Mouse (Mus musculus): ENCODE measurements around the gene Tsc22d1.

The Tsc22d1 gene

DNA sequence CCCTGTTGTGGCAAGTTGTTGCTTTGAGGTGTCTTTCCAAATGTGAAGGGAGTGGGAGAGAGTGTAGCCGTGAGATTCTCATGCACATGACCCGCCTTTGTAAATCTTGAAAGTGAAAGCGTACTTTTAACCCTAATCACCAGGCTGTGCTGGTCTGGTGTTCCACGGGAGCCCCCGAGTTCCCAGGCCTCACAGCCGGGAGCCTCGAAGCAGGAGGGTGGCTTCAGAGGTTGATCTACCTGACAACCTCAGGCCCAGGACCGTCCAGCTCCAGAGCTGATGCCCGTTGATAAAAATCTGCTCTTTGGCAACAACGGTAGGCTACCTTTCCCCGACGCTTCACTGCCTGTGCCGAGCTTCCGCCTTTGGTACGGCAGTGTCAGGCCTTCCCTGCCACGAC is 72.8 kb downstream of the Tsc22d1 start:
- no peak for DNase-seq (ENCODE audit: low spot score)

DNA sequence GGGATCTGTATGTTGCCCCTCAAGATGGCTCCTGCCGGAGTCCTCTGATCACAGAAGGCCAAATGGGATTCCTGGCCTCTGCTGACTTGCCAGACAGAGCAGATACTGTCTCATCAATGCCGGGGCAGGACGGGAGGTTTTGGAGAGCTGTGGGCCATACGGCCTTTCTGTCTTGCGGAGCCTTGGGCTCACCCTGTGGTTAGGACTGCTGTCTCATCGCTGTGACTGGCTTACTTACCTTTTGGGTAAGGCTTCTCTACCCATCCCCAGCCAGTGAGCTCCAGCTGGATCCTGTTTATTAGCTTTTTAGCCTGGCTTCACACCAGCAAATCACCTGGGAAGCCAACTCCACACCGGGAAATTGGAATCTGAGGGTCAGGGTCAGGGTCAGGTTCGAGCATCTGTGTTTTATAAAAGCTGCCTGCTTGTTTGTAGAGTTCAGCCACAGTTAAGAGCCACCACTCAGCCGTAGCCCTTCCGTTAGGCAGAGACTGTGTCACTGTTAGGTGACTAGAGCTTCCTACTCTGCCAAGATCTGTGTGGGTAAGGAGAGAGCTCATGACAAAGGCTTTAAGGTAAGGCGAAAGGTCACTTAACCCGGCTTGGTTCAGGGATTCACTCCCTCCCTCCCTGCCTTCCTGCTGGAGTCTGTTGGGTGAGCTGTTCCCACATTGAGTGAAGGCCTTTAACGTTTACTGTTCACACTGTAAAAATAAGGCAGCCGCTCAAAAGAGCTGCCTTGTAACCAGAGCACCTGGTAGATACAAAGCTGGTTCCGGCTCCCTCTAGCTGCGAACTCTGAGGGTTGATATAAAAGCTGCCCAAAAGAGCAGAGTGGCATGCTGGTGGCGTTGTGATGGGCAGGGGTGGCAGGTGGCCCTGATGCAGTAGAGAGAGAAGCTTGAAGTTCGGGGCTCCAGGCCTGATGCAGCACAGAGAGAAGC is 73.6 kb downstream of the Tsc22d1 start:
- no peak for DNase-seq (ENCODE audit: low spot score)

DNA sequence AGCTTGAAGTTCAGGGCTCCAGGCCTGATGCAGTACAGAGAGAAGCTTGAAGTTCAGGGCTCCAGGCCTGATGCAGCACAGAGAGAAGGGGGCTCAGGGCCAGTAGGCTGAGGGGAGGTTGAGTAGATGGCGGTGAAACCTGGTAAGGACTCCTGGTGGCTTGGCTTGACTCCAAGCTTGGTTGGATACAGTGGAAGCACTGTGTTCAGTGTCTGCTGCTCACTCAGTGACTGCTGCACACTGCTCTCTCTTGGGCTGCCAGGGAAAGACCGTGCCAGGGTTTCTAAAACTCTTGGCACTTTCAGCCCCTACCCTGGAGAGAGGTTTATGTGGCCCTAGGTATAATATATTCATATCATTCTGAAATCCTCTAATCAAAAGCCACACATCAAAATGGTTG is 74.4 kb downstream of the Tsc22d1 start:
- no peak for DNase-seq (ENCODE audit: low spot score)

DNA sequence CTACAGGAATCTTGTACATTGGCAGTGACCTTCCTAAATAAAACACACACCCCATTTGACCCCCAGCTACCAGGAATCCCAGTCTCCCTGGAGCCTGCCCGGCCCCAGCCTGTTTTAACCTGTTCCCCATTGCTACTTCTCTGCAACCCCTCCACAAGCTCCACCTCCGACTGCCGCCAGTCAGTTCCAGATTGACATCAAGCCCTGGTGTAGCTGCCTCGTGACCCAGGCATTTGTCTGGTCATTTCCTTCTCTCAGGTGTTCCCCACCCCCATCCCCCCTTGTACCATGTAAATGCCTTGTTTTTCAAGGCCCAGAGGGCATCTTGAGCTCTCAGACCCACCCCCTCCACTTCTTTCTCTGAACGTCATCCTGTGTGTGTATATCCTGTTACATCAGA is 80.3 kb downstream of the Tsc22d1 start:
- DNase-seq (ENCODE audit: low spot score) = no peak

DNA sequence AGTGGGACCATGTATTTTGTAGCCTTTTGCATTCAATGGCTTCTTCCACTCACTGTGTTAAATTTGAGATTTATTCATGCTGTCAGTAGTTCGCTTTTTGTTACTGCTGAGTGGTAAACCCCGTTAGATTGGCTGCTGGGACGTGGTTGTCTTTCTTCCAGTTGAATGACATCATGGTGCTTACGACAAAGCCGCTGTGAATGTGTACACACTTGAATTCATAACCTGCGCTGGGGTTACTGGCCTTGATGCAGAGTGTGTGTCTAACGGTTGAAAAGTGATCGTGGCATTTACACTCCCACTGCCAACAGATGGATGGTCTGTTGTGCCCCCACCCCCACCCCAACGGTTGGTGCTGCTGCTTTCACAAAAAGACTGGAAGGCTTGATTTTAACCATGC is 82.4 kb downstream of the Tsc22d1 start:
- DNase-seq (ENCODE audit: low spot score) = no peak

DNA sequence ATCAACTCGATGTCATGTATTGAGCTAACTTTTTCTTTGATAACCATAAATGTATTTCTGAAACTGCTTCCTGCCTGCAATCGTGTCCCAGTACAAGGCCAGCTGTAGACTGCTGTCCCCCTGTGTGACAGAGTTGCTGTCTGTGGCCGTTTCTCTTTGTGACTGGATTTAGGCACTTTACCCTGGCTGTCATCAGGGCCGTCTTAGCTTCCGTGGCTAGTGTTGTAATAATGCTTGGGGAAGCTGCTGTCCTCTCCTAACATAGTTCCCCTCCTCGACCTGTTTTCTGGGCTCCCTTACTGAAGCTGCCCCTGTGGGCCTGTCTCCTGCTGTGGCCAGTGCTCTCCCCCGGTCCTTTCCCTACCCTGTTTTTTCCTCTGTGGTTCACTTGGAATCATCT is 83.4 kb downstream of the Tsc22d1 start:
- no peak for DNase-seq (ENCODE audit: low spot score)

DNA sequence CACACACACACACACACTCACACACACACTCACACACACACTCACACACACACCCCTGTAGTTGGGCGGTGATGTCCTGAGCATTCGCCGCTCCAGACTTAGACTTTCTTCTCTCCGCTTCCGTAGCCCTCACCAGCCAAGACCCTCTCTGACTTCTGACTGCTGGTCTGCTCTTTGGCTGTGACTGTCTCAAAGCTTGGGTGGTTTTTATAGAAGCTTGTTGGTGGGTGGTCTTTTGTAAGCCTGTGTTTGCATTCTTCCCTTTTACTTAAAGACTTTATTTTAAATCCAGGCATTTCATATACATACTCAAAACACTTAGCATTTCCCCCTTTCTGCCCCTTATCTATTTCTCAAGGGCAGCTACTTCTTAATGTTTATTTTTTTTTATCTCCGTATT is 84.7 kb downstream of the Tsc22d1 start:
- no peak for DNase-seq (ENCODE audit: low spot score)

DNA sequence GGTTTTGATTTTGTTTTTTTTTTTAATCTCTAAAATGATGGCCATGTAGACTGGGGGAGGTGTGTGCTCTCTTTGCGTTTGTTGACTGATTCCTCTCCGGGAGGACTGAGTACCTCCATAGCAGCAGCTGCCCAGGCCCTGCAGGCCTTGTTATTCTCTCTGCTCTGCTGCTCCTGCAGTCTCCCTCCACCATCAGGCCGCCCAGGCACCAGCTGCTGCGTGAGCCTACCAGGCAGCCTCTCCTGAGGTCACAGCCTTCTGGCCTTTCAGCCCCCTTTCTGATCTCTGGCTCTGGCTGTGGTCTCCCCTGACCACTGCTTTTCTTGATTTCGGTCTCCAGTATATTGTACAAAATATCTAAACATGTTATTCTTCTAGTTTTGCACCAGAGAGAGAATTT is 85.3 kb downstream of the Tsc22d1 start:
- no peak for DNase-seq (ENCODE audit: low spot score)

DNA sequence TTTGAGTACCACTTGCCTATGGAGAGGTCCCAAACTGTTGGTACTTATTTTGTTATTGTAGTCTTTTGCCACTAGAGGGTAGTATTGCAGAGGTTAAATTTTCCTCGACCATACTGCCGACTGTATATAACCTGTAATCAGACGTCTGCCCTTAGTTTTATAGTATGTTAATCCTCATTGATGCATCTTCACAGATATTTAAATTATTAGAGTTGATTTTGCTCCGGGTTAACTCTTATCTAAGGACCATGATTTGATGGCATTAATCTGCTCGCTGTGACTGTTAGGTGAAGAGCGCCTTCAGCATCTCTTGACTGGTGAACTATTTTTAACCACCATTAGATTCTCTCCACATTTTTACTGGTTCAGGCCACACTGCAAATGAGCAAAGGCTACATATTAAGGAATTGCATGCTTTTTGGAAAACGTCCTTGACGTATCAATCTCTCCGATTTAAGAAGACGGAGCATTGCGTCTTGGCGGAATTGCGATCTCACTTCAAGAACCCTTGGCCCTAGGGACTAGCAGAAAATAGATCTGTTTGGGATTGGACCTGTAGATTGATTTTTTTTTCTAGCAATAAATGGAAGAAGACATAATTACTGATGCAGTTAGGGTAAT is 88.6 kb downstream of the Tsc22d1 start:
- DNase-seq (ENCODE audit: low spot score) = no peak

DNA sequence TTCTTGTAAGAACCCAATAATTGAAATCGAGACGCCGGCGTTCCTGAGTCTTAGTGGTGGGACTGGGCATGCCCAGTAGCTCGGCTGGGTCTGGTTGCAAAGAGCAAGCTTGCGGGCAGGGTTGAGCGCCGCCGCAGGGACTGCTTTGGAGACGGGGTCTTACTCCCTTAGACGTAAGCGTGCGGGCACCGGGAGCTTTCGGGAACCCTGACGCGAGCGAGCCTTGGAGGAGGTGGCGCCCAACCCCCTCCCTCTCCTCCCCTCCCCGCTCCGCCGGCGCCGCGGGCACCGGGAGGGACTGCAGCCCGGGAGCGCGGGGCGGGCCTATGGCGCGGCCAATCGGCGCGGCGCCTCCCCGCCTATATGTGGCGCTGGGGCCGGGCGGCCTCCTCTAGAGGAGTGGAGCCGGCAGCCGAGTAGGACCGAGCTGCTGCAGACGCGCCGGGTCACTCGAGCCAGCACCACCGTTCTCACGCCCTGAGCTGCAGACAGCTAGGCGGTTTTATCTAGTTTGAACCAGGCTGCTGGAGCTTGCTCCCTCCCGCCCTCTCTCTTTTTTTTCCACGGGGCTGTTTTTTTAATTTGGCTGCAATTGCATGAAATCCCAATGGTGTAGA is 89.5 kb downstream of the Tsc22d1 start:
- DNase-seq (ENCODE audit: low spot score) = peak; percentile 84

DNA sequence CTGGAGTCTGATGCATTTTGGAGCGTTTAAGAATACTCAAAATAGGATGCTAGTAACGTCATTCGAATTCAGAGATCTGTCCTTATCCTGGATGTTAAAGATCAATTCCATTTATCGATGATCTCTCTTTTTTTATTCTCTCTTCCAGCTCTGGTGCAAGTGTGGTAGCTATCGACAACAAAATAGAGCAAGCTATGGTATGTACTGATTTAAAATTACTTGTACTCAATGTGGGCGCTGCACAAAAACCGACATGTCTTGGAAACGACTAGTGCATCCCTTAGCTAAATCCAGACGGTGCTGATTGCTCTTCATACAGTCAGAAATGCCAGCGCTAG is 90.3 kb downstream of the Tsc22d1 start:
- no peak for DNase-seq (ENCODE audit: low spot score)

DNA sequence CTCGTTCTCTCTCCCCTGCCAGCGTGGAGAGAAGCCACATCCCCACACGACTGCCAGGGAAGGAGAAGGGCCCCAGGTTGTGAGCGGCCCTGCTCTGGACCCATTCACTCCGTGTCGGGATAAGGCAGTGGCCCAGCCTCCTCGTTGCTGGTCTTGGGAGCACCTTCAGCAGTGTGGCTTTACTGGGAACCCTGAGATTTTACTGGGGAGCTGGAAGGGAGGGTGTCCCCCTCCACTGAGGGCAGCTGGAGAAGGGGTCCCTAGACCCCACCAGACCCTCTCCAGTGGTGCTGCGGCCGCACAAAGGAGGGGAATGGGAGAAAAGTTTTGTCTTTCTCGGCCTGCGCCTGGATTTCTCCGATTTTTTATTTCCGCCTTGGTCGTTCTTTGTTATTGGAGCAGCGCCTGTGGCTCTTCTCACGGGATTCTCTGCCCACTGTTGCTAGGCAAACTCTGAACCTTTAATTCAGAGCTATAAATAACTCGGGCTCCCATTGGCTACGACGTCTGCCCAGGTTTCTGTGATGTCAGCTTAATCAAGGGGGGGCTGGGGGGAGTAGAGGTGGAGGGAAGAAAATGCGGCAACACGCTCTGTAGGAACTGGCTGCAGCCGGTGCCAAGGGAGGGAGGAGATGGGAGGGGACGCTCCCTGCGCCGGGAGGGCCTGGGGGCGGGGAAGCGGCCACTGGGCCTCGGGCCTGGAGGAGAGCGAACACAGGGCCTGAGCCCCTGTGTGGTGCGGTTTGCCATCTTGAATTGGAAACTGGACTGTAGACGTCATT is 90.9 kb downstream of the Tsc22d1 start:
- DNase-seq (ENCODE audit: low spot score) = peak; percentile 36

DNA sequence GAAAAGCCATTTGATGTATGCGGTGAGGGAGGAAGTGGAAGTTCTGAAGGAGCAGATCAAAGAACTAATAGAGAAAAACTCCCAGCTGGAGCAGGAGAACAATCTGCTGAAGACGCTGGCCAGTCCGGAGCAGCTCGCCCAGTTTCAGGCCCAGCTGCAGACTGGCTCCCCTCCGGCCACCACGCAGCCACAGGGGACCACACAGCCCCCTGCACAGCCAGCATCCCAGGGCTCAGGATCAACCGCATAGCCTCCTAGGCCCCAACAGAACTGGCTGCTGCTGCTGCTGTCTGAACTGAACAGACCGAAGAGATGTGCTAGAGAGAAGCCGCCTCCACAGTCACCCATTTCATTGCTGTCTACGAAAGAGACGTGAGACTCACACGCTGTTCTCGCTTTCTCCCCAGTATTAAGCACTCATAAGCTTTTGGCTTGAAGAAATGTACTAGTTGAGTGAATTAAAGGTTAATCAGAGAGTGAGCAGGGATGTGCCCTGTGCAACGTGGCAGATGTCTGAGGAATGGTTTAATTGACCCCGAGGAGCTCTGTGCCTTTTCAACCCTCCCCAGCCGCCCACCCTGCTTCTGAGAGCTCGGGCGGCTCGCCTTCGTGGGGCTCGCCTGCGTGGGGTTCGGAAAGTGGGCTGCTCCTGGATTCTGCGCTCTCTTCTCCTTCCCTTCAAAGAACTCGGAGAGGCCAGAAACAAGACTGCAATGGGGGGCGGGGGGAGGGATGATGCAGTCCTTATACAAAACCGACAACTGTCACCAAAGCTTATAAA is 91.9 kb downstream of the Tsc22d1 start:
- no peak for DNase-seq (ENCODE audit: low spot score)

DNA sequence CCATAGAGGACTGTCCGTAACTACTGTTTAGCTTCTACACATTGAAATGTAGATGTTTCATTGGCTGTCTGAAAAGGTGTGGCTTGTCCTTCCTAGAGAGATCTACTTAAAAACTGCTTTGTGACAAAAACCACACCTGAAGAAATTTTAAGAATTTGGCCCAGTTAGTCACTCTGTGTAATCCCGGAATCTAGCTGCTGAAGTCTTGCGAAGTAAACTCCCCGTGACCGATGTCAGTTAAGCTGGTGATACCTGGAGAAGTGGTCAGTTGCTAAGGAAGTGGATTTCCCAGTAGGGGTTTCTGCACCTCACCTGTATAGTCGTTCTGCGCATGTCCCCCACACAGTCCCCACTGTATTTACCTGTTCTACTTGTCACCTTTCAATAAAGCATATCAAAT is 92.6 kb downstream of the Tsc22d1 start:
- no peak for DNase-seq (ENCODE audit: low spot score)

DNA sequence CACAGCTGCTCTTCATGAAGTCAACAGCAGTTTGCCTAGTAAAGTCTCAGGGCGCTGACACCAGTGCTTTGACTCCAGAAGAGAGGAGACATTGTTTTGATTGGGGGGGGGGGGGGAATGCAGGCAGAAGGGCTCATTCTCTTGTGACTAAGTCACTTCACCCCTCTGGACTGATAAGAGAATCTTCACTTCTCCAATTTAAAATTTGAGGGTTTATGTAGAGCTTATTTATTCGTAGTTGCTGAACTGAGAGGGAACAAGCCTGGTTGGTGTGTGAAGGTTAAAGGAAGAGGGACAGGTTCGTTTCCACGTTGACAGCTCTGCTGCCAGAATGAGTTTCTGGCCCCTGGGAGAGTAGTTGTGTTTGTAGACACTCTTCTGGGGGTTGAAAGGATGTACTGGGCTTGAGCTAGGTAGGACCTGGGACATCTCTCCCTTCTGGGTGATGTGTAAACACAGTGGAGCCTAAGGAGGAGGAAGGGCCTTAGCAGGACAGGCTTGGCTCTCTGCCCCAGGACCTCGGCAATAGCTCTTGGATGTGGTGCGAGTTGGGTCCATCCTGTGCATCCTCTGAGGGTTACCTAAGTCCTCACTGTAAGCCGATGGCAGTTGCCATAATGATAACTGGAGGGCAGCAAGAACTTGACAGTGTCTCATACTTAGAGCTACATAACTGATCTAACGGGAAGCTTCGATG is 93.2 kb downstream of the Tsc22d1 start:
- no peak for DNase-seq (ENCODE audit: low spot score)

DNA sequence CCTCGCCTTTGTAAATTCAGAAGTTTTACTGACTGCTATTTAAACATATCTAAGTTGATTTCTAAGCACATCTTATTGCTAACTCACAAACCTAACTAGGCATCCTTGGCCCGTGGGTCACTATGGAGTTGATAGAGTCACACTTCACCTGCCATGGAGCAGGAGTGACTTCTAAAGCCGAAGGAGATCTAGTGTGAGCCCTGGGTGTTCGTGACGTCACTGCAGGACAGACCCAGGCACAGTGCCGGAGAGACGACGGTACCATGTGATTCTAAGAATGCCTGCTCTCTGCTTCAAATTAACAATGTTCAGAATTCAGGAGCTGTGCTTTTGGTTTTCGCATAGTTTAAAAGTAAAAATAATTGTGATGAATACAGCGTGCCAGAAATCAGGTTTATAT is 93.9 kb downstream of the Tsc22d1 start:
- no peak for DNase-seq (ENCODE audit: low spot score)

DNA sequence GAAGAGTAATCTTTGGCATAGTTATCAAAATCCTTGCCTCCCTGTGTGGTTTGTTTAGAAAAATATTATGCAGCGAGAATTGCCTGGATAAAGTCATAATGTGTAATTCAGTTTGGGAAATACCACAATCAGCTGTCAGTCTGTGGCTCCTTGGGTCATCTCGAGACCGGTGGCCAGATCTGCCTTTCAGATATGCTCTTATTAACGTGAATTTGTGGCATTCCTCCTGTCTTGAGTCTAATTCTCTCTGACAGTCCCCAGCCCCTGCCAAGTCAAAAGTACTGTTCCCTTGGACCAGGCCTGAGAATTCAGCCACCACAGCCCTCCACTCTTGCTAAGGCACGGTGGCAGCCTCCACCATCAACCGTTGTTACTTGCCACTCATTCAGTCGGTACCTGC is 97.2 kb downstream of the Tsc22d1 start:
- no peak for DNase-seq (ENCODE audit: low spot score)

DNA sequence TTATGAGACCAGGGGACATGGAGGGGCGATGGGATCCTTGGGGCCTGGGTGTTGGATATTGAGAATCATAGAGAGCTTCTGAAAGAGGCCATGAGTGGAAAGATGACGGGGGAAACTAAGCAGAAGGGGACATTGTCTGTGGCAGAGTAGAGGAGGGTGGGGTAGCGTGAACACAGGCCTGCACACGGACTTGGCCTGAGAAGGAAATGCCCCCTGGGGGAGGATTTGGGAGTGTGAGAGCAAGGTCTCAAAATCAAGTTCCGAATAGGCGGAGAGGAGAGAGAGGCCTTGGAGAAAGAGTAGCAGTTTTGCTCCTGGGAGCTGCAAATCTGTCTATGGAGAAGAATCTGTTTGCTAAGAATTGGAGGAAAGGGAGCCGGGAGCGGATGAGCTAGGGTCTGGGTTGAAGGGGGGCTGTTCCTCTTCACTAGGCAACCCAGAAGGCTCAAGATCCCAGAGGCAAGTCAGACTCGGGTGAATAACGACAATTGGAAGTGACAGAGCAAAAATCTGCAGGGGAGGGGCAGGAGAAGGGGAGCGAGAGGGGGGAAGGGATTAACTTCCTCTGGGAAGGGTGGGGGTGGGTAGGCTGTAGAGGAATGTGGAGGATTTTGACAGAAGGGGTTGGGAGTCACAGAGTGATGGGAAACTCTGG is 98.8 kb downstream of the Tsc22d1 start:
- no peak for DNase-seq (ENCODE audit: low spot score)

DNA sequence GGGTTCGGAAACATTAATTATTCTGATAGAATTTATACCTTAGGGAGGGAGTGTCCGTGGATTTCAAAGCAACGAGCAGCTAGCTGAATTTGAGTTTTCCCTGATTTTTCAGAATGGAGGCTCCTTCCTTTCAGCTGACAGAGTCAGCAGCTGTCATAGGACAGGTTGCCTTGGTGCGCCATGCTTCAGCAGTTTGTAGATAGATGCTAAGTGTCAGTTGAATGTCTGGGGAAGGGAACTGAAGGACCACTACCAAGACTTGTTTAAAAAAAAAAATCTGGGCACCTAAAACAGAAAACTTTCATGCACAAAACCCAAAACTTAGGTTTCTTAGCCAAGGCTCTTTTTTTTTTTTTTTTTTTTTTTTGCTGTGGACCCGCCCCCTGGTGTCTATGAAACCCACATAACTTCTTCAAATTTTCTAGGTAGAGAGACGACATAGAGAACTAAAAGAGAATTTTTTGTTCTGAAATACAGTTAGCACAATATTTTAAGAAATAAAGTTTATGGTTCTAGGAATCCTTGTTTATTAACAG is 99.4 kb downstream of the Tsc22d1 start:
- no peak for DNase-seq (ENCODE audit: low spot score)

DNA sequence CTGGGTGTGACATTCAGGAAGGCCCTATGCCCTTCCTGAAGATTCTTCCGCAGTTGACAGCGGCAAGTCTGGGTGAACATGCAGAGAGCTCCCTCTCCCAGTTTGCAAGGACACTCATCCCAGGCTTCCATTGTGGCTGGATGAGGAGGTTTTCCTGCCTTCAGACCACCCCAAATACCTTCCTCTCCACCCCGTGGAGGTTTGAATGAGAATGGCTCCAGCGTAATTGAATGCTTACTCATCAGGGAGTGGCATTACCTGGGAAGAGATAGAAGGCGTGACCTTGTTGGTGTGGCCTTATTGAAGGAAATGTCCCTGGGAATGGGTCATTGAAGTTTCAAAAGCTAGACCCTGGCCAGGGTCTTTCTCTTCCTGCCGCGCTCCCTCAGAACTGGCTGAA is 100.9 kb downstream of the Tsc22d1 start:
- DNase-seq (ENCODE audit: low spot score) = no peak
